Comparison of ENCODE assay signal across 21 mouse cellular contexts in genomic region chr2:26591416-26591815, GRCm38 (mm10). TPM values are rescaled to one million over a fixed set of nuclear protein-coding genes. Genes with fewer than 3 reads are reported as not detected.
A peak's percentile ranks its signal among the peaks of the same experiment; 100 is the strongest.
DNase-seq lines count a peak whose midpoint lies in the region; ATAC-seq and TF ChIP-seq lines count a peak whose summit lies in the region.
"Had no signal": no experiment of that assay in that cellular context is flagged by ENCODE, and none has a peak within 500 bp of the region (broad histone marks: within the 10 kb centered on the region; RNA-seq: fewer than 3 reads in every experiment).

No protein-coding gene starts in this region.

- no peaks in the 10 kb centered on the region for H3K9me3 ChIP-seq in hindbrain, embryonic 10.5 days
- no peaks in the 10 kb centered on the region for H3K9me3 ChIP-seq in hindbrain, embryonic 12.5 days (replicated peaks)
- no peaks in the 10 kb centered on the region for H3K9me3 ChIP-seq in limb, embryonic 10.5 days (replicated peaks)
- H3K9me3 ChIP-seq: embryonic facial prominence, embryonic 12.5 days; intestine, embryonic 15.5 days; midbrain, embryonic 13.5 days had no signal

- peak overlapping the region; percentile 35; the same call in 1 of the 2 replicates for H3K27ac ChIP-seq in hindbrain, embryonic 10.5 days
- no peak overlapping the region for H3K27ac ChIP-seq in hindbrain, embryonic 12.5 days
- 0 out of 2 replicates have a peak overlapping the region, but pooled peaks have one; percentile 6 for H3K27ac ChIP-seq in limb, embryonic 10.5 days
- H3K27ac ChIP-seq: embryonic facial prominence, embryonic 12.5 days; intestine, embryonic 15.5 days; macrophage; midbrain, embryonic 13.5 days had no signal

- no peak for ATAC-seq in hindbrain, embryonic 12.5 days (ENCODE audit: low FRiP score)
- ATAC-seq: intestine, embryonic 15.5 days; midbrain, embryonic 13.5 days had no signal

- peak; percentile 31 for DNase-seq in adrenal gland, adult 2 months
- no peak for DNase-seq in adrenal gland, postnatal 25 days
- DNase-seq in hindbrain, embryonic 10.5 days (ENCODE audit: low spot score) = no peak
- DNase-seq in lung, adult 2 months = no peak
- DNase-seq in lung, adult 18-20 months = no peak
- no peak for DNase-seq in limb, embryonic 10.5 days (ENCODE audit: low spot score)
- no peak for DNase-seq in retina, embryonic 14.5 days (ENCODE audit: low spot score)
- DNase-seq: cerebellum, adult 11-12 months; gastrocnemius, postnatal 10 days; right cerebral cortex, postnatal 25 days; thymus, adult 18-20 months had no signal

- 89% methylated on average over 12 of the region's 12 CpGs for WGBS in hindbrain, embryonic 10.5 days
- 87% methylated on average over 12 of the region's 12 CpGs for WGBS in hindbrain, embryonic 12.5 days
- 49% methylated on average over 12 of the region's 12 CpGs for WGBS in lung, adult 2 months
- WGBS in limb, embryonic 10.5 days = 87% methylated on average over 12 of the region's 12 CpGs

- H3K4me3 ChIP-seq in hindbrain, embryonic 10.5 days = no peak overlapping the region
- no peak overlapping the region for H3K4me3 ChIP-seq in hindbrain, embryonic 12.5 days
- H3K4me3 ChIP-seq in lung, adult 2 months (replicated peaks; ENCODE audit: extremely low read depth, low read depth, low read length) = peak overlapping the region; percentile 88
- no peak overlapping the region for H3K4me3 ChIP-seq in limb, embryonic 10.5 days
- H3K4me3 ChIP-seq: embryonic facial prominence, embryonic 12.5 days; intestine, embryonic 15.5 days; midbrain, embryonic 13.5 days had no signal

- no peak overlapping the region for H3K9ac ChIP-seq in hindbrain, embryonic 12.5 days
- H3K9ac ChIP-seq: embryonic facial prominence, embryonic 12.5 days; intestine, embryonic 15.5 days; midbrain, embryonic 13.5 days had no signal

- no peaks in the 10 kb centered on the region for H3K36me3 ChIP-seq in hindbrain, embryonic 10.5 days
- 0 out of 2 replicates have a peak, but pooled peaks cover 2% of the 10 kb centered on the region for H3K36me3 ChIP-seq in hindbrain, embryonic 12.5 days
- peaks cover 14% of the 10 kb centered on the region for H3K36me3 ChIP-seq in limb, embryonic 10.5 days
- H3K36me3 ChIP-seq: midbrain, embryonic 13.5 days had no signal

- no peak overlapping the region for H3K4me2 ChIP-seq in hindbrain, embryonic 12.5 days (replicated peaks)
- H3K4me2 ChIP-seq: embryonic facial prominence, embryonic 12.5 days; intestine, embryonic 15.5 days; midbrain, embryonic 13.5 days had no signal

- H3K27me3 ChIP-seq in hindbrain, embryonic 10.5 days (ENCODE audit: insufficient read depth, poor library complexity, severe bottlenecking) = no peaks in the 10 kb centered on the region; the same call in 1 of the 2 replicates
- H3K27me3 ChIP-seq in hindbrain, embryonic 12.5 days = no peaks in the 10 kb centered on the region
- no peaks in the 10 kb centered on the region for H3K27me3 ChIP-seq in limb, embryonic 10.5 days (ENCODE audit: low read depth, poor library complexity, severe bottlenecking)
- H3K27me3 ChIP-seq: CH12.LX; embryonic facial prominence, embryonic 12.5 days; intestine, embryonic 15.5 days; midbrain, embryonic 13.5 days had no signal

- peaks cover 33% of the 10 kb centered on the region for H3K4me1 ChIP-seq in hindbrain, embryonic 10.5 days (replicated peaks)
- peaks cover 13% of the 10 kb centered on the region for H3K4me1 ChIP-seq in hindbrain, embryonic 12.5 days
- H3K4me1 ChIP-seq in lung, adult 2 months (ENCODE audit: control insufficient read depth, insufficient read depth, low read length) = peaks cover 9% of the 10 kb centered on the region; the same call in 1 of the 2 replicates
- H3K4me1 ChIP-seq in limb, embryonic 10.5 days = peaks cover 34% of the 10 kb centered on the region

- TF ChIP-seq CTCF in lung, adult 2 months (IDR thresholded peaks at IDR 0.05; ENCODE audit: insufficient read depth, low read length) = no peak

- no peak; the same call in 1 of the 2 replicates for TF ChIP-seq POLR2A in lung, adult 2 months (IDR thresholded peaks at IDR 0.05; ENCODE audit: borderline replicate concordance, extremely low read depth, low read depth, low read length)

RNA-seq across cellular contexts. Expression of gene Gm20532, which starts 5.0 kb away (rescaled TPM):
- total RNA-seq in adrenal gland, adult 2 months (2021) = not detected
- polyA plus RNA-seq in adrenal gland, adult 2 months (2012; rRNA removed) = not detected in 2 replicates
- total RNA-seq in adrenal gland, postnatal 25 days (2021) = not detected in 2 replicates
- polyA plus RNA-seq in hindbrain, embryonic 10.5 days (2016; fragmentation: Nextera tagmentation; extraction: Ambion mirVana) = not detected in 2 replicates
- polyA plus RNA-seq in hindbrain, embryonic 12.5 days (2016; fragmentation: Nextera tagmentation; extraction: Ambion mirVana) = not detected in 2 replicates
- not detected in 2 replicates for polyA plus RNA-seq in lung, adult 2 months (2012; rRNA removed)
- not detected in 2 replicates for polyA plus RNA-seq in limb, embryonic 10.5 days (2016; fragmentation: Nextera tagmentation; extraction: Ambion mirVana)
- total RNA-seq: CH12.LX; common myeloid progenitor, adult 5-6 weeks; hematopoietic stem cell, adult 5-6 weeks; layer of hippocampus, adult 18-20 months had no signal
- polyA plus RNA-seq: embryonic facial prominence, embryonic 12.5 days; intestine, embryonic 15.5 days; limb, embryonic 11.5 days; midbrain, embryonic 13.5 days had no signal

RNA-seq across cellular contexts. Expression of gene Egfl7, which starts 11.6 kb away (rescaled TPM):
- 100 to 1,000 TPM in 1 of 2 experiments, 10 to 100 TPM in 1; 71.2 to 146 TPM for total RNA-seq in adrenal gland, adult 2 months (2021)
- 355 and 444 TPM in 2 replicates for polyA plus RNA-seq in adrenal gland, adult 2 months (2012; rRNA removed)
- total RNA-seq in adrenal gland, postnatal 25 days (2021) = 159 and 211 TPM in 2 replicates
- 78.3 and 101 TPM in 2 replicates for polyA plus RNA-seq in hindbrain, embryonic 10.5 days (2016; fragmentation: Nextera tagmentation; extraction: Ambion mirVana)
- polyA plus RNA-seq in hindbrain, embryonic 12.5 days (2016; fragmentation: Nextera tagmentation; extraction: Ambion mirVana) = 61.4 and 72.1 TPM in 2 replicates
- 1,942 and 2,032 TPM in 2 replicates for polyA plus RNA-seq in lung, adult 2 months (2012; rRNA removed)
- 96.5 and 97.2 TPM in 2 replicates for polyA plus RNA-seq in limb, embryonic 10.5 days (2016; fragmentation: Nextera tagmentation; extraction: Ambion mirVana)

RNA-seq across cellular contexts. Expression of gene Agpat2, which starts 12.8 kb away (rescaled TPM):
- 100 to 1,000 TPM; 469 to 591 TPM for total RNA-seq in adrenal gland, adult 2 months (2021)
- 584 and 714 TPM in 2 replicates for polyA plus RNA-seq in adrenal gland, adult 2 months (2012; rRNA removed)
- total RNA-seq in adrenal gland, postnatal 25 days (2021) = 290 and 352 TPM in 2 replicates
- polyA plus RNA-seq in hindbrain, embryonic 10.5 days (2016; fragmentation: Nextera tagmentation; extraction: Ambion mirVana) = 12.3 and 13.5 TPM in 2 replicates
- polyA plus RNA-seq in hindbrain, embryonic 12.5 days (2016; fragmentation: Nextera tagmentation; extraction: Ambion mirVana) = 11.7 and 13.1 TPM in 2 replicates
- 106 and 134 TPM in 2 replicates for polyA plus RNA-seq in lung, adult 2 months (2012; rRNA removed)
- 13.2 and 14.5 TPM in 2 replicates for polyA plus RNA-seq in limb, embryonic 10.5 days (2016; fragmentation: Nextera tagmentation; extraction: Ambion mirVana)

RNA-seq across cellular contexts. Expression of gene Fam69b, which starts 36.8 kb away (rescaled TPM):
- total RNA-seq in adrenal gland, adult 2 months (2021) = 10 to 100 TPM in 1 of 2 experiments, 1 to 10 TPM in 1; 6.9 to 15.7 TPM
- polyA plus RNA-seq in adrenal gland, adult 2 months (2012; rRNA removed) = 21.8 and 33.4 TPM in 2 replicates
- total RNA-seq in adrenal gland, postnatal 25 days (2021) = 6.6 and 9.8 TPM in 2 replicates
- 32.8 and 48.5 TPM in 2 replicates for polyA plus RNA-seq in hindbrain, embryonic 10.5 days (2016; fragmentation: Nextera tagmentation; extraction: Ambion mirVana)
- polyA plus RNA-seq in hindbrain, embryonic 12.5 days (2016; fragmentation: Nextera tagmentation; extraction: Ambion mirVana) = 70.1 and 73.7 TPM in 2 replicates
- polyA plus RNA-seq in lung, adult 2 months (2012; rRNA removed) = 13.1 and 15.1 TPM in 2 replicates
- 31.3 and 43.3 TPM in 2 replicates for polyA plus RNA-seq in limb, embryonic 10.5 days (2016; fragmentation: Nextera tagmentation; extraction: Ambion mirVana)
- polyA plus RNA-seq: macrophage had no signal
